Mouse (Mus musculus): ENCODE results near the gene Ankrd40. TPM values are rescaled to one million over a fixed set of nuclear protein-coding genes. Genes with fewer than 3 reads are reported as not detected.

Ankrd40 gene
- polyA plus RNA-seq, 1 experiment from 2014 or later, result 59.2 TPM

- Histone ChIP-seq H3K4me2 (ENCODE audit: low read length) (no peak overlapping the region), H3K27ac (replicated peaks in 1 of 2; ENCODE audit: control insufficient read depth in 1 of 2, insufficient read depth in 1 of 2, low read depth in 2 of 2, low read length in 2 of 2) (no peak overlapping the region), H3K4me1 (ENCODE audit: control insufficient read depth in 2 of 2, insufficient read depth in 2 of 2, low read length in 2 of 2) (peaks cover 18 to 24% of the 10 kb centered on the region in 2 experiments), H3K27me3 (ENCODE audit: control insufficient read depth, insufficient read depth, low read length) (no peaks in the 10 kb centered on the region), H3K9ac (ENCODE audit: low read length) (no peak overlapping the region), H3K36me3 (ENCODE audit: control insufficient read depth, insufficient read depth, low read length) (0 out of 2 replicates have a peak, but pooled peaks cover 4% of the 10 kb centered on the region), H3K9me3 (ENCODE audit: control insufficient read depth, low read length) (no peaks in the 10 kb centered on the region), H3K4me3 (ENCODE audit: control insufficient read depth in 1 of 2, insufficient read depth in 1 of 2, low read depth in 1 of 2, low read length in 2 of 2) (no peak overlapping the region)
- no peak for ATAC-seq (ENCODE audit: insufficient number of reproducible peaks, insufficient read depth, low FRiP score, low read depth)
- 39% methylated on average over 3 of the region's 3 CpGs for WGBS
Observed at GRCm38 (mm10) chr11:94346611-94347010, 18.8 kb downstream of the Ankrd40 start.

GRCm38 (mm10) chr11:94347063-94347575, 19.3 kb downstream of the Ankrd40 start:
- no peaks in the 10 kb centered on the region for H3K36me3 ChIP-seq (ENCODE audit: control insufficient read depth, insufficient read depth, low read length)
- no peaks in the 10 kb centered on the region for H3K9me3 ChIP-seq (ENCODE audit: control insufficient read depth, low read length)
- peaks cover 13 to 22% of the 10 kb centered on the region in 2 experiments for H3K4me1 ChIP-seq (ENCODE audit: control insufficient read depth in 2 of 2, insufficient read depth in 2 of 2, low read length in 2 of 2)
- H3K9ac ChIP-seq (ENCODE audit: low read length), result no peak overlapping the region
- H3K27ac ChIP-seq (replicated peaks in 1 of 2; ENCODE audit: control insufficient read depth in 1 of 2, insufficient read depth in 1 of 2, low read depth in 2 of 2, low read length in 2 of 2), result no peak overlapping the region
- 85% methylated on average over 7 of the region's 7 CpGs for WGBS
- ATAC-seq (ENCODE audit: insufficient number of reproducible peaks, insufficient read depth, low FRiP score, low read depth), result no peak
- H3K4me3 ChIP-seq (ENCODE audit: control insufficient read depth in 1 of 2, insufficient read depth in 1 of 2, low read depth in 1 of 2, low read length in 2 of 2), result no peak overlapping the region
- no peak overlapping the region for H3K4me2 ChIP-seq (ENCODE audit: low read length)
- H3K27me3 ChIP-seq (ENCODE audit: control insufficient read depth, insufficient read depth, low read length), result no peaks in the 10 kb centered on the region

GRCm38 (mm10) chr11:94349839-94350238, 22.0 kb downstream of the Ankrd40 start:
- 70% methylated on average over 2 of the region's 2 CpGs for WGBS
- Histone ChIP-seq H3K4me2 (ENCODE audit: low read length) (no peak overlapping the region), H3K9ac (ENCODE audit: low read length) (no peak overlapping the region), H3K4me3 (ENCODE audit: control insufficient read depth in 1 of 2, insufficient read depth in 1 of 2, low read depth in 1 of 2, low read length in 2 of 2) (no peak overlapping the region), H3K4me1 (ENCODE audit: control insufficient read depth in 2 of 2, insufficient read depth in 2 of 2, low read length in 2 of 2) (peaks cover 5 to 6% of the 10 kb centered on the region in 2 experiments), H3K9me3 (ENCODE audit: control insufficient read depth, low read length) (no peaks in the 10 kb centered on the region), H3K27me3 (ENCODE audit: control insufficient read depth, insufficient read depth, low read length) (no peaks in the 10 kb centered on the region), H3K27ac (replicated peaks in 1 of 2; ENCODE audit: control insufficient read depth in 1 of 2, insufficient read depth in 1 of 2, low read depth in 2 of 2, low read length in 2 of 2) (no peak overlapping the region), H3K36me3 (ENCODE audit: control insufficient read depth, insufficient read depth, low read length) (no peaks in the 10 kb centered on the region)
- ATAC-seq (ENCODE audit: insufficient number of reproducible peaks, insufficient read depth, low FRiP score, low read depth), result no peak

GRCm38 (mm10) chr11:94350337-94350736, 22.5 kb downstream of the Ankrd40 start:
- Histone ChIP-seq H3K9me3 (ENCODE audit: control insufficient read depth, low read length) (no peaks in the 10 kb centered on the region), H3K4me2 (ENCODE audit: low read length) (no peak overlapping the region), H3K4me1 (ENCODE audit: control insufficient read depth in 2 of 2, insufficient read depth in 2 of 2, low read length in 2 of 2) (peaks cover 5 to 6% of the 10 kb centered on the region in 2 experiments), H3K36me3 (ENCODE audit: control insufficient read depth, insufficient read depth, low read length) (no peaks in the 10 kb centered on the region), H3K27me3 (ENCODE audit: control insufficient read depth, insufficient read depth, low read length) (no peaks in the 10 kb centered on the region), H3K9ac (ENCODE audit: low read length) (no peak overlapping the region), H3K27ac (replicated peaks in 1 of 2; ENCODE audit: control insufficient read depth in 1 of 2, insufficient read depth in 1 of 2, low read depth in 2 of 2, low read length in 2 of 2) (no peak overlapping the region), H3K4me3 (ENCODE audit: control insufficient read depth in 1 of 2, insufficient read depth in 1 of 2, low read depth in 1 of 2, low read length in 2 of 2) (no peak overlapping the region)
- 23% methylated on average over 1 of the region's 1 CpGs for WGBS
- ATAC-seq (ENCODE audit: insufficient number of reproducible peaks, insufficient read depth, low FRiP score, low read depth), result no peak

- Histone ChIP-seq H3K36me3 (ENCODE audit: control insufficient read depth, insufficient read depth, low read length) (no peaks in the 10 kb centered on the region), H3K4me1 (ENCODE audit: control insufficient read depth in 2 of 2, insufficient read depth in 2 of 2, low read length in 2 of 2) (peaks cover 1 to 3% of the 10 kb centered on the region in 2 experiments; a peak in 3 of 4 replicates), H3K9me3 (ENCODE audit: control insufficient read depth, low read length) (no peaks in the 10 kb centered on the region), H3K4me2 (ENCODE audit: low read length) (no peak overlapping the region), H3K27me3 (ENCODE audit: control insufficient read depth, insufficient read depth, low read length) (no peaks in the 10 kb centered on the region), H3K27ac (replicated peaks in 1 of 2; ENCODE audit: control insufficient read depth in 1 of 2, insufficient read depth in 1 of 2, low read depth in 2 of 2, low read length in 2 of 2) (no peak overlapping the region), H3K4me3 (ENCODE audit: control insufficient read depth in 1 of 2, insufficient read depth in 1 of 2, low read depth in 1 of 2, low read length in 2 of 2) (no peak overlapping the region), H3K9ac (ENCODE audit: low read length) (no peak overlapping the region)
- ATAC-seq (ENCODE audit: insufficient number of reproducible peaks, insufficient read depth, low FRiP score, low read depth), result no peak
- 24% methylated on average over 3 of the region's 3 CpGs for WGBS
Observed at GRCm38 (mm10) chr11:94351094-94351493, 23.3 kb downstream of the Ankrd40 start.

- 79% methylated on average over 9 of the region's 9 CpGs for WGBS
- ATAC-seq (ENCODE audit: insufficient number of reproducible peaks, insufficient read depth, low FRiP score, low read depth), result no peak
- no peaks in the 10 kb centered on the region for H3K27me3 ChIP-seq (ENCODE audit: control insufficient read depth, insufficient read depth, low read length)
- no peaks in the 10 kb centered on the region for H3K9me3 ChIP-seq (ENCODE audit: control insufficient read depth, low read length)
- H3K4me2 ChIP-seq (ENCODE audit: low read length), result no peak overlapping the region
- no peak overlapping the region for H3K9ac ChIP-seq (ENCODE audit: low read length)
- H3K27ac ChIP-seq (replicated peaks in 1 of 2; ENCODE audit: control insufficient read depth in 1 of 2, insufficient read depth in 1 of 2, low read depth in 2 of 2, low read length in 2 of 2), result no peak overlapping the region
- no peaks in the 10 kb centered on the region for H3K36me3 ChIP-seq (ENCODE audit: control insufficient read depth, insufficient read depth, low read length)
- no peak overlapping the region for H3K4me3 ChIP-seq (ENCODE audit: control insufficient read depth in 1 of 2, insufficient read depth in 1 of 2, low read depth in 1 of 2, low read length in 2 of 2)
- no peaks in the 10 kb centered on the region; a peak in 1 of 4 replicates for H3K4me1 ChIP-seq (ENCODE audit: control insufficient read depth in 2 of 2, insufficient read depth in 2 of 2, low read length in 2 of 2)
Observed at GRCm38 (mm10) chr11:94355521-94356217, 27.9 kb downstream of the Ankrd40 start.

- Histone ChIP-seq H3K9me3 (ENCODE audit: control insufficient read depth, low read length) (no peaks in the 10 kb centered on the region), H3K4me1 (ENCODE audit: control insufficient read depth in 2 of 2, insufficient read depth in 2 of 2, low read length in 2 of 2) (no peaks in the 10 kb centered on the region; a peak in 1 of 4 replicates), H3K4me3 (ENCODE audit: control insufficient read depth in 1 of 2, insufficient read depth in 1 of 2, low read depth in 1 of 2, low read length in 2 of 2) (no peak overlapping the region), H3K27ac (replicated peaks in 1 of 2; ENCODE audit: control insufficient read depth in 1 of 2, insufficient read depth in 1 of 2, low read depth in 2 of 2, low read length in 2 of 2) (no peak overlapping the region), H3K9ac (ENCODE audit: low read length) (no peak overlapping the region), H3K4me2 (ENCODE audit: low read length) (no peak overlapping the region), H3K36me3 (ENCODE audit: control insufficient read depth, insufficient read depth, low read length) (no peaks in the 10 kb centered on the region), H3K27me3 (ENCODE audit: control insufficient read depth, insufficient read depth, low read length) (no peaks in the 10 kb centered on the region)
- ATAC-seq (ENCODE audit: insufficient number of reproducible peaks, insufficient read depth, low FRiP score, low read depth), result no peak
- 91% methylated on average over 12 of the region's 12 CpGs for WGBS
Observed at GRCm38 (mm10) chr11:94359168-94359567, 31.4 kb downstream of the Ankrd40 start.

Data from heart, embryonic 14.5 days (tissue).